Mouse (Mus musculus) midbrain, postnatal 0 days (tissue): Measurements from ENCODE around the gene Rad51b. TPM values are rescaled to one million over a fixed set of nuclear protein-coding genes. Genes with fewer than 3 reads are reported as not detected.

Source experiments
- ATAC-seq: fragments of 200-750 bp; cut with Nextera tagmentation; 2 replicates; pipeline ENCODE4 v1.8.0; 2017; ENCODE audit warnings: moderate number of reproducible peaks, mild to moderate bottlenecking, moderate TSS enrichment, moderate library complexity; ENCODE audit not compliant: low FRiP score
- DNase-seq: peaks from one replicate; pipeline ENCODE4 v3.0.0-alpha.2; 2015; ENCODE audit warnings: low spot score
- H3K27ac ChIP-seq: fragments of 300-500 bp; sonication (generic); 2 replicates; pipeline ENCODE4 v1.5.1; 2014; ENCODE audit warnings: low read depth, mild to moderate bottlenecking, low read length, mixed read lengths
- H3K27me3 ChIP-seq: fragments of 300-500 bp; sonication (generic); 2 replicates; pipeline ENCODE4 v1.6.1; 2014; ENCODE audit warnings: low read length, control low read depth, mixed read lengths; ENCODE audit not compliant: insufficient read depth
- H3K36me3 ChIP-seq: fragments of 300-500 bp; sonication (generic); 2 replicates; pipeline ENCODE4 v1.6.1; 2014; ENCODE audit warnings: low read length, control low read depth, mixed read lengths; ENCODE audit not compliant: insufficient read depth
- H3K4me1 ChIP-seq: fragments of 300-500 bp; sonication (generic); 2 replicates; pipeline ENCODE4 v1.6.1; 2014; ENCODE audit warnings: mild to moderate bottlenecking, control low read depth, antibody characterized with exemption, low read length, mixed read lengths; ENCODE audit not compliant: insufficient read depth
- H3K4me2 ChIP-seq: fragments of 300-500 bp; sonication (generic); 2 replicates; pipeline ENCODE4 v1.6.1; 2014; ENCODE audit warnings: low read depth, mild to moderate bottlenecking, low read length, mixed read lengths; ENCODE audit not compliant: poor library complexity, severe bottlenecking
- H3K4me3 ChIP-seq: fragments of 300-500 bp; sonication (generic); 2 replicates; pipeline ENCODE4 v1.5.1; 2014; ENCODE audit warnings: low read depth, mild to moderate bottlenecking, low read length, moderate library complexity
- H3K9ac ChIP-seq: fragments of 300-500 bp; sonication (generic); replicated peaks from 2 replicates; pipeline ENCODE4 v1.6.1; 2014; ENCODE audit warnings: mild to moderate bottlenecking, low read length, moderate library complexity, mixed read lengths; ENCODE audit not compliant: poor library complexity, severe bottlenecking
- H3K9me3 ChIP-seq: fragments of 300-500 bp; sonication (generic); 2 replicates; pipeline ENCODE4 v1.6.1; 2016; ENCODE audit warnings: low read length, control low read depth
- CTCF ChIP-seq: IDR thresholded peaks from 2 replicates; pipeline ENCODE4 v1.5.1; 2016; ENCODE audit warnings: antibody characterized with exemption, mild to moderate bottlenecking
- WGBS: fragments of 180-500 bp; shearing (Covaris S2); extraction: QIAGEN DNeasy Blood & Tissue Kit; methylation state at CpG from one replicate; pipeline ENCODE4 v1.1.7; 2014; 5-methylcytosine and 5-hydroxymethylcytosine counted together
- polyA plus RNA-seq: library from polyadenylated mRNA; unstranded; fragments of >200 nt; fragmentation: Nextera tagmentation; extraction: Ambion mirVana; gene quantifications from 2 replicates; pipeline ENCODE4 v1.2.1, GENCODE M21; 2015
- total RNA-seq: library from RNA; depleted of rRNA; stranded (reverse); fragments of >200 nt; gene quantifications from 2 replicates; pipeline ENCODE4 v1.2.3, GENCODE M21; 2014

The Rad51b gene
- total and polyA plus RNA-seq, 2 experiments from 2014 or later = 0.22 to 0.74 TPM

GRCm38 (mm10) chr12:79812838-79813563 lies 515.9 kb downstream of the Rad51b start:
- Histone ChIP-seq H3K4me2 (no peak overlapping the region), H3K4me1 (peaks cover 7% of the 10 kb centered on the region; the same call in 1 of the 2 replicates), H3K4me3 (no peak overlapping the region), H3K27ac (no peak overlapping the region), H3K9ac (no peak overlapping the region), H3K9me3 (no peaks in the 10 kb centered on the region), H3K27me3 (no peaks in the 10 kb centered on the region; the same call in 1 of the 2 replicates), H3K36me3 (no peaks in the 10 kb centered on the region)
- no peak for ATAC-seq
- no peak for DNase-seq
- WGBS = 41% methylated on average over 18 of the region's 18 CpGs
- TF ChIP-seq CTCF = no peak

- Histone ChIP-seq H3K27me3 (no peaks in the 10 kb centered on the region; the same call in 1 of the 2 replicates), H3K4me1 (peaks cover 5% of the 10 kb centered on the region; the same call in 1 of the 2 replicates), H3K27ac (no peak overlapping the region), H3K4me3 (no peak overlapping the region), H3K9me3 (no peaks in the 10 kb centered on the region), H3K36me3 (no peaks in the 10 kb centered on the region), H3K4me2 (no peak overlapping the region), H3K9ac (no peak overlapping the region)
- no peak for ATAC-seq
- TF ChIP-seq CTCF = no peak
- DNase-seq = no peak
- WGBS = 44% methylated on average over 8 of the region's 8 CpGs
Measured at GRCm38 (mm10) chr12:79813566-79814305, 516.7 kb downstream of the Rad51b start.

GRCm38 (mm10) chr12:79814312-79815091 lies 517.4 kb downstream of the Rad51b start:
- Histone ChIP-seq H3K4me3 (no peak overlapping the region), H3K9ac (no peak overlapping the region), H3K27ac (no peak overlapping the region), H3K27me3 (no peaks in the 10 kb centered on the region; the same call in 1 of the 2 replicates), H3K4me2 (no peak overlapping the region), H3K9me3 (no peaks in the 10 kb centered on the region), H3K4me1 (peaks cover 5% of the 10 kb centered on the region; the same call in 1 of the 2 replicates), H3K36me3 (no peaks in the 10 kb centered on the region)
- no peak for DNase-seq
- no peak for TF ChIP-seq CTCF
- ATAC-seq = no peak
- WGBS = 43% methylated on average over 20 of the region's 20 CpGs

- DNase-seq (no peak), ATAC-seq (no peak)
- Histone ChIP-seq H3K36me3 (no peaks in the 10 kb centered on the region), H3K27ac (no peak overlapping the region), H3K9me3 (no peaks in the 10 kb centered on the region), H3K4me3 (no peak overlapping the region), H3K9ac (no peak overlapping the region), H3K4me2 (no peak overlapping the region), H3K27me3 (no peaks in the 10 kb centered on the region; the same call in 1 of the 2 replicates), H3K4me1 (peaks cover 5% of the 10 kb centered on the region; the same call in 1 of the 2 replicates)
- 83% methylated on average over 4 of the region's 4 CpGs for WGBS
- TF ChIP-seq CTCF = no peak
Measured at GRCm38 (mm10) chr12:79816241-79816640, 519.2 kb downstream of the Rad51b start.

GRCm38 (mm10) chr12:79820228-79820958 lies 523.3 kb downstream of the Rad51b start:
- H3K27ac ChIP-seq = no peak overlapping the region
- 79% methylated on average over 8 of the region's 8 CpGs for WGBS
- no peak overlapping the region for H3K9ac ChIP-seq
- no peak overlapping the region for H3K4me2 ChIP-seq
- no peaks in the 10 kb centered on the region for H3K9me3 ChIP-seq
- no peaks in the 10 kb centered on the region for H3K4me1 ChIP-seq
- no peaks in the 10 kb centered on the region; the same call in 1 of the 2 replicates for H3K27me3 ChIP-seq
- DNase-seq (no peak), ATAC-seq (no peak)
- no peak overlapping the region for H3K4me3 ChIP-seq
- no peaks in the 10 kb centered on the region for H3K36me3 ChIP-seq
- no peak for TF ChIP-seq CTCF
